10 mouse cellular contexts compared by ENCODE assay signal in the genomic region with DNA sequence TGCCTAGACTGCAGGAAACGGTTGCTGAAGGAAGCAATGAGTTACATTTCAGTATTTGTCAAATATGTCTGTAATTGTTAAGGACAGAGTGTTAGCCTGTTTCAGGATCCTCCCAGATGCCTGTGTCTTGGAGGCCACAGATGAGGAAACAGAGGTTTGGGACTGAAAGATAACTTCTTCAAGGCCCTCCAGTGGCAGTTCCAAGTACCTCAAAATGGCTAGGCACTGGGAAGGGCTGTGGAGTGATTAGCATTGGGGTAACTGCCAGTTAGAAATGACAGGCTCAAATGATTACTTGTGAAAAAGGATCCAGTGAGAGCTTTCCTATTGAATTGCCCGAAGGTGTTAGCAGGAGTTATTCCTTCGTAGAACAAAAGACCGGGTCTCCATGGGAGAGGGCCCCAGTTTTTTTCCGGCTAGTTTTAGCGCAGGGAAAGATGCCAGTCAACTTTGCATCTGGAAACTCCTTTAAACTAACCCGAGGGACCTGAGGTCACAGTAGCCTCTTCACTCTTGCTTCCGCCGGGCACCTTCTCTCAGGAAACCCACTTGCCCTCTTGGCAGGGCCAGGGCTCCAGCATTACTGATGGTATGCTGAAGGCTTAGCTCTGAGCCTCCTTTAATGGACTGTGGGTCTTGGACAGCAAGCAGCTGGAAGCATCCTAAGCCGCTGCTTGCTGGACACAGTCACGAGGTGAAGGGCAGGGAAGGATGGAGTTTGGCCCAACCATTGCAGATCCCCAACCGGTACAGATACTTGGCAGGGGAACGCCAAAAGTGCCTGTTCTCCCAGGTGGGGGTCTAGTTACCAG. TPM values are rescaled to one million over a fixed set of nuclear protein-coding genes. Genes with fewer than 3 reads are reported as not detected.
DNase-seq lines count a peak whose midpoint lies in the region; ATAC-seq and TF ChIP-seq lines count a peak whose summit lies in the region.
"Had no signal": no experiment of that assay in that cellular context is flagged by ENCODE, and none has a peak within 500 bp of the region (broad histone marks: within the 10 kb centered on the region; RNA-seq: fewer than 3 reads in every experiment).

No protein-coding gene starts in this region.

- TF ChIP-seq CTCF in liver, postnatal 0 days (IDR thresholded peaks at IDR 0.05; ENCODE audit: low read depth) = no peak; the same call in 1 of the 2 replicates

- WGBS in heart, embryonic 10.5 days = 67% methylated on average over 13 of the region's 13 CpGs
- 58% methylated on average over 13 of the region's 13 CpGs for WGBS in embryonic facial prominence, embryonic 15.5 days
- 80% methylated on average over 13 of the region's 13 CpGs for WGBS in liver, postnatal 0 days (ENCODE audit: insufficient replicate concordance)

- H3K4me2 ChIP-seq in embryonic facial prominence, embryonic 15.5 days (replicated peaks) = peak overlapping the region; percentile 84; the same call in 1 of the 2 replicates
- H3K4me2 ChIP-seq in liver, postnatal 0 days (ENCODE audit: low read depth, low read length) = no peak overlapping the region

- peak overlapping the region; percentile 100; the same call in 1 of the 2 replicates for H3K27ac ChIP-seq in heart, embryonic 10.5 days
- peak overlapping the region; percentile 98 for H3K27ac ChIP-seq in embryonic facial prominence, embryonic 15.5 days (replicated peaks)
- no peak overlapping the region for H3K27ac ChIP-seq in liver, postnatal 0 days (ENCODE audit: low read depth)

- no peak for DNase-seq in heart, embryonic 10.5 days (ENCODE audit: low spot score)
- no peak for DNase-seq in heart, adult 11 months
- DNase-seq in MEL-GATA-1-ER (ENCODE audit: extremely low read depth, low read depth) = peak; percentile 82
- peak; percentile 15 for DNase-seq in liver, postnatal 0 days
- no peak for DNase-seq in urinary bladder, postnatal 25 days (ENCODE audit: low spot score)
- no peak for DNase-seq in Muller cell, postnatal 12 days (ENCODE audit: inconsistent ontology term)
- no peak for DNase-seq in layer of hippocampus, adult 11-12 months (ENCODE audit: low spot score)

- TF ChIP-seq EP300 in liver, postnatal 0 days (IDR thresholded peaks at IDR 0.05; ENCODE audit: low read depth) = no peak

- no peaks in the 10 kb centered on the region for H3K9me3 ChIP-seq in heart, embryonic 10.5 days
- H3K9me3 ChIP-seq in embryonic facial prominence, embryonic 15.5 days (replicated peaks) = no peaks in the 10 kb centered on the region
- no peaks in the 10 kb centered on the region for H3K9me3 ChIP-seq in liver, postnatal 0 days (ENCODE audit: low read length)

- H3K4me3 ChIP-seq in heart, embryonic 10.5 days = no peak overlapping the region
- H3K4me3 ChIP-seq in embryonic facial prominence, embryonic 15.5 days (replicated peaks) = no peak overlapping the region
- H3K4me3 ChIP-seq in liver, postnatal 0 days (ENCODE audit: low read depth, low read length) = no peak overlapping the region
- H3K4me3 ChIP-seq: megakaryocyte, embryonic 14.5 days had no signal

- no peak for ATAC-seq in embryonic facial prominence, embryonic 15.5 days (ENCODE audit: insufficient number of reproducible peaks, low FRiP score, low TSS enrichment, low read depth)
- no peak for ATAC-seq in liver, postnatal 0 days
- ATAC-seq: Patski had no signal

- peaks cover 30% of the 10 kb centered on the region for H3K4me1 ChIP-seq in heart, embryonic 10.5 days
- peaks cover 37% of the 10 kb centered on the region for H3K4me1 ChIP-seq in embryonic facial prominence, embryonic 15.5 days
- H3K4me1 ChIP-seq in liver, postnatal 0 days (ENCODE audit: insufficient read depth) = peaks cover 26% of the 10 kb centered on the region

- H3K9ac ChIP-seq in embryonic facial prominence, embryonic 15.5 days = no peak overlapping the region
- H3K9ac ChIP-seq in liver, postnatal 0 days (replicated peaks) = no peak overlapping the region

- no peaks in the 10 kb centered on the region for H3K27me3 ChIP-seq in heart, embryonic 10.5 days (ENCODE audit: insufficient read depth, poor library complexity, severe bottlenecking)
- no peaks in the 10 kb centered on the region for H3K27me3 ChIP-seq in embryonic facial prominence, embryonic 15.5 days
- no peaks in the 10 kb centered on the region for H3K27me3 ChIP-seq in liver, postnatal 0 days (ENCODE audit: insufficient read depth, low read length)
- H3K27me3 ChIP-seq: megakaryocyte, embryonic 14.5 days; Patski had no signal

- peaks cover 9% of the 10 kb centered on the region for H3K36me3 ChIP-seq in heart, embryonic 10.5 days
- peaks cover 9% of the 10 kb centered on the region; the same call in 1 of the 2 replicates for H3K36me3 ChIP-seq in embryonic facial prominence, embryonic 15.5 days
- H3K36me3 ChIP-seq in liver, postnatal 0 days (replicated peaks; ENCODE audit: insufficient read depth, low read length) = peaks cover 2% of the 10 kb centered on the region; the same call in 1 of the 2 replicates

RNA-seq across cellular contexts. Expression of gene Nsd1, which starts 0.5 kb away (rescaled TPM):
- 51.0 and 58.4 TPM in 2 replicates for polyA plus RNA-seq in heart, embryonic 10.5 days (2016; fragmentation: Nextera tagmentation; extraction: Ambion mirVana)
- polyA plus RNA-seq in embryonic facial prominence, embryonic 15.5 days (2015; fragmentation: Nextera tagmentation; extraction: Ambion mirVana) = 54.0 and 56.0 TPM in 2 replicates
- polyA plus RNA-seq in liver, postnatal 0 days (2015; fragmentation: Nextera tagmentation; extraction: Ambion mirVana) = 18.6 and 20.6 TPM in 2 replicates

RNA-seq across cellular contexts. Expression of gene Fgfr4, which starts 56.6 kb away (rescaled TPM):
- polyA plus RNA-seq in heart, embryonic 10.5 days (2016; fragmentation: Nextera tagmentation; extraction: Ambion mirVana) = 0.46 and 3.5 TPM in 2 replicates
- polyA plus RNA-seq in embryonic facial prominence, embryonic 15.5 days (2015; fragmentation: Nextera tagmentation; extraction: Ambion mirVana) = 12.7 and 14.6 TPM in 2 replicates
- polyA plus RNA-seq in liver, postnatal 0 days (2015; fragmentation: Nextera tagmentation; extraction: Ambion mirVana) = 4.9 and 5.1 TPM in 2 replicates

Comparison
In these comparisons a context has a peak if more than half of its experiments do, and no peak if none do; other contexts are left out.
1. DNase-seq: peak in MEL-GATA-1-ER (single experiment) and liver, postnatal 0 days (single experiment); none in heart, embryonic 10.5 days (single experiment), heart, adult 11 months (single experiment), urinary bladder, postnatal 25 days (single experiment), Muller cell, postnatal 12 days (single experiment) and layer of hippocampus, adult 11-12 months (single experiment).